Mouse (Mus musculus): ENCODE measurements around the gene Pde5a. TPM values are rescaled to one million over a fixed set of nuclear protein-coding genes. Genes with fewer than 3 reads are reported as not detected.

Pde5a gene
- total and polyA plus RNA-seq, 3 experiments: not detected

DNA sequence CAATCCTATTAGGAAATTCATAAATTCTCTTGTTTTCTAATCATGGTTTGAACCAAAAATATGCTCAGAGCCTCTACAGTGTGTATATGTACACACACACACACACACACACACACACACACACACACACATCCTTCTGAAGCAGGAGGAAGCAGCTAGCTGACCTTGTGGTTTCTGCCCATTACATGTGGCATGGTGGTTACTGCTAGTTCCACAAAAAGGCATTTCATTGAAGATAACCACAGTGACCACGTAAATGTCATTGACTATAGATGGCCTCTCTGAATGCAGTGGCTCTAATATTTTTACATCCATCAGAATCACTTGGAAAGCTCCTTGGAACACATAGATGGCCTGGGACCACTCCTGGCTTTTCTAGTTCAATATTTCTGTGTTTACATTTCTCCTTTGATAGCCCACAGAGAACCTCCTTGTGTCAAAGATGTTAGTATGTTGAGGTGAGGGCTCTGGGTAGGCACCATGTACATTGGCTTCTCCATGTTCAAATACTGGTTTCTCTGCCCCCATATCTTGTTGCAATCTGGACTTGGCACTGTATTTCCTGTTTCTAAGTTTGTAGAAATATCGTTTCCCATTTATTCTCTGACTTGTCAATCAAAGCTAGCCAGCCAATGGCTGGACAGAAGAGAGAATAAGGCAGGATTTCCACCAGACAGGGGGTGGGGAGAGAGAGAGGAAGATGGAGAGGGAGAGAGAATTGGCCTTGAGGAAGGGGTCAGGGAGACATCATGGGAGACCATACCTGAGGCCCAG lies 81.5 kb downstream of the Pde5a start:
- Histone ChIP-seq H3K4me1 (ENCODE audit: control insufficient read depth in 1 of 2, insufficient read depth in 2 of 2, low read length in 2 of 2) (no peaks in the 10 kb centered on the region), H3K27me3 (ENCODE audit: control insufficient read depth in 1 of 2, insufficient read depth in 2 of 2, low read length in 2 of 2) (no peaks in the 10 kb centered on the region), H3K27ac (ENCODE audit: control insufficient read depth, low read depth, low read length) (no peak overlapping the region), H3K4me3 (ENCODE audit: control insufficient read depth in 1 of 2, insufficient read depth in 1 of 2, low read depth in 2 of 2, low read length in 2 of 2) (no peak overlapping the region), H3K9ac (ENCODE audit: control insufficient read depth, low read depth, low read length, poor library complexity, severe bottlenecking) (no peak overlapping the region), H3K9me3 (replicated peaks; ENCODE audit: insufficient read depth, low read length) (no peaks in the 10 kb centered on the region), H3K36me3 (ENCODE audit: control insufficient read depth in 1 of 2, insufficient read depth in 2 of 2, low read length in 2 of 2) (no peaks in the 10 kb centered on the region), H3K79me2 (ENCODE audit: control insufficient read depth, insufficient read depth, low read length, poor library complexity) (no peaks in the 10 kb centered on the region)
- DNase-seq (ENCODE audit: low read depth, low spot score): peak; percentile 8
- TF ChIP-seq KAT2A (conservative IDR thresholded peaks at IDR 0.05; ENCODE audit: low read depth, low read length) (no peak), RCOR1 (IDR thresholded peaks at IDR 0.05; ENCODE audit: low read depth, low read length) (no peak), TBP (IDR thresholded peaks at IDR 0.05; ENCODE audit: low read depth, low read length) (no peak), ZKSCAN1 (IDR thresholded peaks at IDR 0.05; ENCODE audit: low read depth, low read length) (no peak), EP300 (IDR thresholded peaks at IDR 0.05; ENCODE audit: low read depth in 1 of 2, low read length in 2 of 2) (no peak), TAL1 (IDR thresholded peaks at IDR 0.05; ENCODE audit: low read length) (no peak), TCF12 (IDR thresholded peaks at IDR 0.05; ENCODE audit: low read depth, low read length) (no peak), CHD2 (IDR thresholded peaks at IDR 0.05; ENCODE audit: low read length) (no peak), ELF1 (IDR thresholded peaks at IDR 0.05; ENCODE audit: low read depth, low read length) (no peak), ZC3H11A (IDR thresholded peaks at IDR 0.05; ENCODE audit: low read depth, low read length) (no peak), UBTF (IDR thresholded peaks at IDR 0.05; ENCODE audit: borderline replicate concordance, insufficient read depth, low read depth, low read length) (no peak), MYC (IDR thresholded peaks at IDR 0.05; ENCODE audit: low read depth, low read length) (no peak), ZMIZ1 (IDR thresholded peaks at IDR 0.05; ENCODE audit: low read depth, low read length) (no peak)

DNA sequence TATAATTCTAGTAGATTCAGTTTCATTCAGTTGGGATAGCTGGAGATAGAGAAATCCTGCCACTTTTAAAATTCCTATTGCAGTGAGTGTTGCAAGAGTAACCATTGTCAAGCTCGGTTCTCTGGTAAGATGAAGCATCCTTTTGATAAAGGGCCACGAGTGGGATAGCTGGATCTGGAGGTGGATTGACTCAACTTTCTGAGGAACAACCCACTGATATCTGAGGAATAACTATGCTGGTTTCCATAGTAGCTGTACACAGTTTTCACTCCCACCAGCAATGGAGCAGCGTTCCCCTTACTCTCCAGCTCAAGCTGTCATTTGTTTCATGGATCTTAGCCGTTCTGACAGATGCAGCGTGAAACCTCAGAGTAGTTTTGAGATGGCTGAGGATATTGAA lies 82.2 kb downstream of the Pde5a start:
- TF ChIP-seq RAD21 (IDR thresholded peaks at IDR 0.05; ENCODE audit: low read depth, low read length): no peak
- no peak for TF ChIP-seq TCF12 (IDR thresholded peaks at IDR 0.05; ENCODE audit: low read depth, low read length)
- H3K4me1 ChIP-seq (ENCODE audit: control insufficient read depth in 1 of 2, insufficient read depth in 2 of 2, low read length in 2 of 2): no peaks in the 10 kb centered on the region
- H3K36me3 ChIP-seq (ENCODE audit: control insufficient read depth in 1 of 2, insufficient read depth in 2 of 2, low read length in 2 of 2): no peaks in the 10 kb centered on the region
- H3K27ac ChIP-seq (ENCODE audit: control insufficient read depth, low read depth, low read length): no peak overlapping the region
- DNase-seq (ENCODE audit: low read depth, low spot score): no peak
- H3K9ac ChIP-seq (ENCODE audit: control insufficient read depth, low read depth, low read length, poor library complexity, severe bottlenecking): no peak overlapping the region
- H3K27me3 ChIP-seq (ENCODE audit: control insufficient read depth in 1 of 2, insufficient read depth in 2 of 2, low read length in 2 of 2): no peaks in the 10 kb centered on the region
- H3K9me3 ChIP-seq (replicated peaks; ENCODE audit: insufficient read depth, low read length): no peaks in the 10 kb centered on the region
- no peaks in the 10 kb centered on the region for H3K79me2 ChIP-seq (ENCODE audit: control insufficient read depth, insufficient read depth, low read length, poor library complexity)
- no peak overlapping the region for H3K4me3 ChIP-seq (ENCODE audit: control insufficient read depth in 1 of 2, insufficient read depth in 1 of 2, low read depth in 2 of 2, low read length in 2 of 2)

DNA sequence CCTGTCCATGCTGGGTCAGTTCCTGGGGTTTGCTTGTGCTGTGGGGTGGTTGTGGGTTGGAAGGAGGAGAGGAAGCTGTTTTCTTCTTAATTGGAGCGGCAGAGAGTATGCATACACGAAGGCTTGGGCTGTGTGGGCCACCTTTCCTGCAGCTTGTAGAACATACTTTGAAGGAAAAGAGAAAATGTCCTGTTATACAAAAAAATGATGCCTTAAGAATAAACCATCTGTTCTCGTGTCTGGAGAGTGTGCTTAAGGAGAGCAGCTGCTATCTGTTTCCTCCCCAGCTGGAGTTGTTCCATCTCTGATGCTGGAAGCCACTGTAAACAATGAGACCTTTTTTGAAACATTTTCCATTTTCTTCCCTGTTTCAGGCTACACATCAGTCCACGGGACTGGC lies 85.8 kb downstream of the Pde5a start:
- H3K9me3 ChIP-seq (replicated peaks; ENCODE audit: insufficient read depth, low read length): no peaks in the 10 kb centered on the region
- H3K27ac ChIP-seq (ENCODE audit: control insufficient read depth, low read depth, low read length): no peak overlapping the region
- H3K9ac ChIP-seq (ENCODE audit: control insufficient read depth, low read depth, low read length, poor library complexity, severe bottlenecking): no peak overlapping the region
- DNase-seq (ENCODE audit: low read depth, low spot score): no peak
- TF ChIP-seq NELFE (IDR thresholded peaks at IDR 0.05; ENCODE audit: low read depth, low read length) (no peak), UBTF (IDR thresholded peaks at IDR 0.05; ENCODE audit: borderline replicate concordance, insufficient read depth, low read depth, low read length) (no peak), GATA1 (IDR thresholded peaks at IDR 0.05; ENCODE audit: low read depth, low read length) (no peak), CHD1 (IDR thresholded peaks at IDR 0.05; ENCODE audit: low read depth, low read length) (no peak), CTCF (IDR thresholded peaks at IDR 0.05 in 2 of 3, conservative IDR thresholded peaks at IDR 0.05 in 1 of 3; ENCODE audit: control insufficient read depth in 1 of 3, insufficient read depth in 1 of 3, low read depth in 2 of 3, low read length in 3 of 3, poor library complexity in 1 of 3, severe bottlenecking in 1 of 3) (no peak), MEF2A (IDR thresholded peaks at IDR 0.05; ENCODE audit: extremely low read depth, insufficient replicate concordance, low read depth, low read length, poor library complexity, severe bottlenecking) (no peak), GABPA (IDR thresholded peaks at IDR 0.05; ENCODE audit: low read depth, low read length) (no peak), RCOR1 (IDR thresholded peaks at IDR 0.05; ENCODE audit: low read depth, low read length) (no peak), ZMIZ1 (IDR thresholded peaks at IDR 0.05; ENCODE audit: low read depth, low read length) (no peak), ZNF384 (IDR thresholded peaks at IDR 0.05; ENCODE audit: low read depth, low read length) (no peak)
- no peaks in the 10 kb centered on the region for H3K4me1 ChIP-seq (ENCODE audit: control insufficient read depth in 1 of 2, insufficient read depth in 2 of 2, low read length in 2 of 2)
- H3K4me3 ChIP-seq (ENCODE audit: control insufficient read depth in 1 of 2, insufficient read depth in 1 of 2, low read depth in 2 of 2, low read length in 2 of 2): no peak overlapping the region
- no peaks in the 10 kb centered on the region for H3K36me3 ChIP-seq (ENCODE audit: control insufficient read depth in 1 of 2, insufficient read depth in 2 of 2, low read length in 2 of 2)
- H3K79me2 ChIP-seq (ENCODE audit: control insufficient read depth, insufficient read depth, low read length, poor library complexity): no peaks in the 10 kb centered on the region
- peaks cover 0 to 2% of the 10 kb centered on the region in 2 experiments; a peak in 1 of 4 replicates for H3K27me3 ChIP-seq (ENCODE audit: control insufficient read depth in 1 of 2, insufficient read depth in 2 of 2, low read length in 2 of 2)
